Mouse (Mus musculus): Measurements from ENCODE around the gene Myo1d.
A peak's percentile ranks its signal among the peaks of the same experiment; 100 is the strongest.
"Not testable (repeated sequence)": the region's sequence is repeated elsewhere in the genome, so short reads cannot be mapped to it uniquely, and the experiment has no call there.

Gene Myo1d

DNA sequence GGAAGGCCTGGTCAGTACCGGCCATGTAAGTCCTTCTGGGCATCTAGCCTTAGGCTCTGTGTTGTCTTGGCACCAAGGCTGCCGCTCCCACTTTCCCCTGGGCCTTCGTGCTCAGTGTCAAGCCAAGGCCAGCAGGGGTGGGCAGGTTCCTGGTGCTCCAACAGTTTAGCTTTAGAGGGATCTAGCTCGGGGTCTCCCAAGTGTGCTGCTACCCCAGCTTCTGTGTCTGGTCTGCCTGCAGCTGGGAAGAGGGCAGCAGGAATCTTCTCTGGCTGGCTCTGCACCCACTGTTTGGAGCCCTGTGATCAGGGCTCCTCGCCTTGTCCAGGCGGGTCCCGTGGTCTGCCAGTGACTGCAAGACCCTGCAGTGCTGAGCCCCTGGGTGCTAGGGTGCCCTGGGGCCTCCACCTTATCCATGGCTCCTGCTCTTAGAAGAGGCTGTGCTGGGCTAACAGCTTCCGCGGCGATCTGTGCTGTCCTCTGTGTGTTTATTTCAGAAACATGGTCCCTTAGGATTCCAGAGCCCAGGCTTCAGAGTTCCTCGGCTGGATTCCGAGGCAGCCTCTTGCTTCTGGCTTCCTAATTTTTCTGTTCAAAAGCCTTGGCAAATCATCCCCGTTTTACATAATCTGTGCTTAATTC lies 298.3 kb downstream of the Myo1d start:
- DNase-seq (ENCODE audit: low read depth, low spot score) = no peak

DNA sequence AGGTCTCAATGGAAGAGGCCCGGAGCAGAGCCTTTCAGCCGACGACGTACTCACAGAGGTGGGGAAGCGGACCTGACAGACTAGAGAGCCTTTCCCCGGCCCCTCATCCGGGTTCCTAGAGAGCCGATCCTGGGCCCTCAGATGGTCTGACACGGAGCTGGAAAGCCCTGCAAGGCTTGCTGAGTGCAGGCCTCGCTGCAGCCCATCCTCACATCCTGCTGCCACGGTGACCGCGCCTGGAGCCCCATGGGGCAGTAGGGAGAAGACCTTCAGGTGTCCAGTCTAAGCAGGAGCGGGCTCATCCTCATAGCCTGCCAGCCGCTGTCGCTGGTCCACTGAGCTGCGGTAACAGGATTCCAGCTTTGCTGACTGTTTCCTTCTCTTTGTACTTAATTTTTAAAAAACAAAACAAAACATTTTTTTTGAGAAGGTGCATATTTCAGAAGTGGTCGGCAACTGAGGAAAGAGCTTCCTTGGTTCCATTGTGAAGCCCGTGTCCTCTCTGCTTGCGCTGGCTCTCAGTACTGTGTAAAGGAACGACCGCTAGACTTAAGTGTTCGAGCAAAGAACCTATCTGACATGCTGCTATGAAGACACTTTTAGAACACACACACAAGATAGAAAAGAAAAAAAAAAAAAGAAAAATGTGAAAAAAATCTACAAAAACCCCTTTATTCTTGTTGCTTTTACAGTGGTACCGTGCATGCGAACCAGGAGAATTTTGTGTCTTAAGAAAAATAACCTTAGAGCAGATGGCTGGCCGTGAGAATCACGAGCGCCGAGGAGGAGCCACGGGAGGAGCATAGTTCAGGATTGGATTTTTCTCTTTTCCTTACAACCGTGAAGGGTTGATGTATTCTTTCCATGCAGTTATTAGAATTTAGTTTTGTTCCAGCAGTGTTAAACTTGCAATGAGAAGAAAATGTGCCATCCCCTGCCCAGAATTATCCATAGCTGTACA lies 299.6 kb downstream of the Myo1d start:
- DNase-seq (ENCODE audit: low read depth, low spot score) = no peak

- DNase-seq (ENCODE audit: low read depth, low spot score) = no peak
Observed at GRCm38 (mm10) chr11:80479425-80479824, 300.4 kb downstream of the Myo1d start.

GRCm38 (mm10) chr11:80478694-80479412 lies 301.0 kb downstream of the Myo1d start:
- DNase-seq (ENCODE audit: low read depth, low spot score) = no peak

GRCm38 (mm10) chr11:80477341-80478199 lies 302.3 kb downstream of the Myo1d start:
- DNase-seq (ENCODE audit: low read depth, low spot score) = no peak

DNA sequence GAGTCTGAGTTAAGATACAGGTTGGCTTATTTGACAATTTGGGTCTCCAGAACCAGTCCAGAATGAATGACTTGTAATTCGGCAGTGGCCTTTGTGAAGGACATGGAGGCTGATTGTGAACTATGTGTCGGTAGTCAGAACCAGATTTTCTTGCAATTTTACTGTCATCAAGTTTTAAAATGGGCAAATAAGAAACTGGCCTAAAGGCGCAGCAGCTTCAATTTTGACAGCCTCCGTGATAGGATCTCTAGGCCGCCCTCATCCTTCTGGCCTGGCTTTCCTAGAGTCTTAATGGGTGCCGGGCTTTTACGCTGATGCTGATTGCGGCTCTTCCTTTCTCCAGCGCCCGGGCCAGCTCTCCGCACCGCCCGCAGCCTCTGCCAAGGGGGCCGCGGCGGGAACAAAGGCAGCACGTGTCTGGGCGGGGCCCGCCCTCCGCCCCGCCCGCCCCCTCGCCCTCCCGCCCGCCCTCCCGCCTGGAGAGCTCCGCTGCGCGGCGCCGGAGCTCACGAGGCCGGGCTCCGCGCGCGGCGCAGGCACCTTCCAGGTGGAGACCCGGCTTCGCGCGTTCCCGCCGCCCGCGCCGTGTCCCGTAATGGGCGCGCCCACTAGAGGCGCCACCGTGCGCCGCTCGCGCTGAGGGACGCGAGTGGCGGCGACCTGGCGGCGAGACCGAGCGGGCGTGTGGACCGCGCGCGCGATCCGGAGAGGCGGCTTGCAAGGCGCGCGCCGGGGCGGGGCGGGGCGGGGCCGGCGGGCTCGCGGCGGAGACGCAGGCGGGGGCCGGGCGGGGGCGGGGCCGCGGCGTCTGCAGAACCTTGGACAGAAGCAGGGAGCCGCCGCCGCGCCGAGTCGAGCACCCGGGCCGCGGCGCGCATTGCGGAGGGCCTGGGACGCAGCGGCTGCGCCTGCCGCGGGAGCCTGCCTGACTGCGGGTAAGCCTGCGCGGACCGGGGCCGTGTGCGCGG lies 303.3 kb downstream of the Myo1d start, which contains the start of gene Cdk5r1:
Gene Cdk5r1 (plus strand): TSS at position 802 of the 968 bp plus-strand sequence.
- peak; percentile 81 for DNase-seq (ENCODE audit: low read depth, low spot score)

GRCm38 (mm10) chr11:80475544-80475943 lies 304.3 kb downstream of the Myo1d start:
- no peak for DNase-seq (ENCODE audit: low read depth, low spot score)

DNA sequence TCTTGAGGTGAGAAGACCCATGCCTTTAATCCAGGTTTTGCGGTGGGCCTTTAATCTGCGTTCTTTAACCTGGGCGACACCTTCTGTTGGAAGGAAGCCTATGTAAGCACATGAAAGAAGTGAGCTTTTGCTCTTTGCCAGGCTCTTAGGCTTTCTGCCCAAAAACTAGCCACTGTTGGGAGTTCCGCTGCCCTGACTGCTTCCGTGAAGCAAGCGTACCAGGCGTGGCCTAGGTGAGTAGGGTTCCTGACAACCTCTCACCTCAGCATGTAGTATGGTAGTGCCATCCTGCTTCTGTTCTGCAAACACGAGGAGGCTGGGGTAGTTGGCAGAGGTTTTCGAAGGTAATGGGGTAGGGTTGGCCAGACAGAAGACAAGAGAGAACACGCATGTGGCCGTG lies 305.0 kb downstream of the Myo1d start:
- no peak for DNase-seq (ENCODE audit: low read depth, low spot score)

DNA sequence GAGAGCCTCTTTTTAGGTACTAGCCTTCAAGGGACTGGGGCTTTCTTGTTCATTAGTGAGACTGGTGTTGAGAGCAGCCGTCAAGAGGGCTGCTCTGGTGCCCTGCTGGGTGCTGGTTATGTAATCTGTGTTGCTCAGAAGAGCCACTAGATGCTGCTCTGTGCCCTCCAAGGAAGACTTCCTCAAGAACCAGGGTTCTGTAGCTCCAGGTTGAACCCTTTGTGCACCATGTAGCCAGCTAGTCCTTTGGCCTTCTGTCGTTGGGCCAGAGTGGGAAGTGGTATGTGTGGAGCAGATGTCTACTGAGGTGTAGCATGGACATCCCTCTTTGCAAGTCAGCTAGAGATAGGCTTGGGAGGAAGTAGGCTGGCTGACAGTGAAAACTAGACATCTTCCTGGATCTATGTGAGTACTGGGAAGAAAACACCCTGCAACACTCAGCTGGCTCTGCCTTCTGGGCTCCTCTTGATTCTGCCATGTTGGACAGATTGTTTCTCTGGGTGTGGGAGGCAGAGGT lies 305.6 kb downstream of the Myo1d start:
- DNase-seq (ENCODE audit: low read depth, low spot score) = peak; percentile 37

DNA sequence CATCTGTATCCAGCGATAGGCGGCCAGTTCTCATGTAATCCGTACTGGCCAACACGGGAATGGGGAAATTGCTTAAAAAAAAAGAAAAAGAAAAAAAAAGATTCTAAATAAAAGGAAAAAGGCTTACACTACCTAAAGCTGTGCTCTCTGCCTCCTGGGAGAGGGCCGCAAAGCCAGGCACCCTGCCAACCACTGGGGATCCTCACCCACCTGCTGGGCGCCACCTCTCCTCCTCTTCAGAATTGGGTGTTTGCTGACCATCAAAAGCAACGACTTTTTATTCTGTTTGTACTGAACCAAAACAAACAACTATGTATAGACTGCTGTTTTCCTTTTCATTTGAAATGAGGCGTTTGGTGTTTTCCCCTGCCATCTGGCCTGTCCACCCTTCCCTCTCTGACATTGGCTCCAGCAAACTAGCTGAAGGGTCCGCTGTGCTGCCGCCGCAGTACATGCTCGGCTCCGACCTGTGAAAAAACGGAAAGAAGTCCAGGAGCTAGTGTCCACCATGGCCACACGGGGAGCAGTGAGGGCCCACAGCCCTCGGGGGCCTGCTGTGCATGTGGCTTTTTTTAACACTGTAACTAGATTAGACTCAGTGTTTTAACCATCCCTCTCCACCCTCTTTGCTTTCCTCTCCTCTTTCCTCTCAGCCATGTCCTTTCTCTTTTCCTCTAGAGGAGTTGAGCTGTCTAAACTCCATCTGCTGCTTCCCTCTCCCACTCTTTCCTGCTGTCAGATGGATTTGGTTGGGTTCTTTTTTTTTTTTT lies 307.8 kb downstream of the Myo1d start:
- no peak for DNase-seq (ENCODE audit: low read depth, low spot score)

- not testable (repeated sequence) for DNase-seq (ENCODE audit: low read depth, low spot score)
Observed at GRCm38 (mm10) chr11:80463605-80464130, 316.2 kb downstream of the Myo1d start.

DNA sequence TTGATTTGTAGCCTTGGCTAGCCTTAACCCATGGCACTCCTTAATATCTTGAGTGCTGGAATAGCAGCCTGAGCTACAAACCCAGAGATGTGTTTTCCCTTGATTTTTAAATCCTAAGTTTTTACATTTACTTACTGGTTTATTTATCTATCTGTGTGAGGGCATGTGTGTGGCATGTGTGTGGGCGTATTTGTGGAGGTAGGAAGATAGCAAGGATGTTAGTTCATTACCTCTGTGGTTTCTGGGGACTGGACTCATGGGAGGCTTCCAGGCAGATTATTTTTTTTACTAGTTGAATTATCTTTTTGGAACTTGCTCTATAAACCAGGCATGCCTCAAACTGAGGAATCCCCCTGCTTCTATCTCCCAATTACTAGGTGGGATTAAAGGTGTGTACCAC lies 326.6 kb downstream of the Myo1d start:
- no peak for DNase-seq (ENCODE audit: low read depth, low spot score)

DNA sequence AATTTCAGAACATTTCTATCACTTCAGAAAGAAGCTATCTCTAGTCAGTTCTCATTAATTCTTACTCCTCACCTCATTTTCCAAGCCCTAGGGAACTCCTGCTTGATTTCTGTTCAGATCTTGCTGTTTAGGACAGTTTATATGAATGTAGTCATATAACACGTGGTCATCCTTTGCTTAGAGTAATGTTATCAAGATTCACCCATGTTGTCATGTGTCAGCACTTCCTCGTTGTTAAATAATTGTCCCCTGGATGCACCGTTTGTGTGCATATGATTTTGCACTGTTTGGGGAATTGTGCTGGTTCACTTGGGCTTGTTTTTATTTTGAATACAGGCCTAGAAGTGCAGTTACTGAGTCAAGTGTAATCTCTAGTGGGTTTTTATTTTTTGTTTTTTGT lies 327.6 kb downstream of the Myo1d start:
- DNase-seq (ENCODE audit: low read depth, low spot score) = no peak

- DNase-seq (ENCODE audit: low read depth, low spot score) = no peak
Observed at GRCm38 (mm10) chr11:80449859-80450258, 330.0 kb downstream of the Myo1d start.

GRCm38 (mm10) chr11:80446916-80447315 lies 332.9 kb downstream of the Myo1d start:
- DNase-seq (ENCODE audit: low read depth, low spot score) = no peak

Measured in ES-CJ7 (cell line).